Mouse (Mus musculus): ENCODE data around the gene Pak6. TPM values are rescaled to one million over a fixed set of nuclear protein-coding genes. Genes with fewer than 3 reads are reported as not detected.

Gene Pak6
- polyA plus RNA-seq, 1 experiment from 2014 or later = 8.3 TPM

GRCm38 (mm10) chr2:118706436-118706835 lies 43.3 kb downstream of the Pak6 start:
- Histone ChIP-seq H3K27ac (replicated peaks in 1 of 2; ENCODE audit: control insufficient read depth in 1 of 2, insufficient read depth in 1 of 2, low read depth in 2 of 2, low read length in 2 of 2) (peak overlapping the region; percentile 35 to 51; a peak in 3 of 4 replicates), H3K9ac (ENCODE audit: low read length) (peak overlapping the region; percentile 14; the same call in 1 of the 2 replicates), H3K36me3 (ENCODE audit: control insufficient read depth, insufficient read depth, low read length) (no peaks in the 10 kb centered on the region), H3K4me2 (ENCODE audit: low read length) (no peak overlapping the region), H3K4me3 (ENCODE audit: control insufficient read depth in 1 of 2, insufficient read depth in 1 of 2, low read depth in 1 of 2, low read length in 2 of 2) (no peak overlapping the region), H3K9me3 (ENCODE audit: control insufficient read depth, low read length) (no peaks in the 10 kb centered on the region), H3K27me3 (ENCODE audit: control insufficient read depth, insufficient read depth, low read length) (peaks cover 57% of the 10 kb centered on the region), H3K4me1 (ENCODE audit: control insufficient read depth in 2 of 2, insufficient read depth in 2 of 2, low read length in 2 of 2) (peaks cover 45 to 54% of the 10 kb centered on the region in 2 experiments)
- WGBS = 6% methylated on average over 6 of the region's 6 CpGs
- peak; percentile 40; the same call in 1 of the 2 replicates for ATAC-seq (ENCODE audit: insufficient number of reproducible peaks, insufficient read depth, low FRiP score, low read depth)

- Histone ChIP-seq H3K36me3 (ENCODE audit: control insufficient read depth, insufficient read depth, low read length) (no peaks in the 10 kb centered on the region), H3K4me1 (ENCODE audit: control insufficient read depth in 2 of 2, insufficient read depth in 2 of 2, low read length in 2 of 2) (peaks cover 36 to 48% of the 10 kb centered on the region in 2 experiments), H3K9ac (ENCODE audit: low read length) (no peak overlapping the region), H3K27me3 (ENCODE audit: control insufficient read depth, insufficient read depth, low read length) (peaks cover 49% of the 10 kb centered on the region), H3K4me2 (ENCODE audit: low read length) (no peak overlapping the region), H3K4me3 (ENCODE audit: control insufficient read depth in 1 of 2, insufficient read depth in 1 of 2, low read depth in 1 of 2, low read length in 2 of 2) (no peak overlapping the region), H3K9me3 (ENCODE audit: control insufficient read depth, low read length) (no peaks in the 10 kb centered on the region), H3K27ac (replicated peaks in 1 of 2; ENCODE audit: control insufficient read depth in 1 of 2, insufficient read depth in 1 of 2, low read depth in 2 of 2, low read length in 2 of 2) (no peak overlapping the region)
- no peak for ATAC-seq (ENCODE audit: insufficient number of reproducible peaks, insufficient read depth, low FRiP score, low read depth)
- WGBS = 73% methylated on average over 4 of the region's 4 CpGs
These were observed 45.4 kb downstream of the Pak6 start for GRCm38 (mm10) chr2:118708472-118708871.

GRCm38 (mm10) chr2:118709655-118710221 lies 46.6 kb downstream of the Pak6 start:
- 58% methylated on average over 4 of the region's 4 CpGs for WGBS
- Histone ChIP-seq H3K4me3 (ENCODE audit: control insufficient read depth in 1 of 2, insufficient read depth in 1 of 2, low read depth in 1 of 2, low read length in 2 of 2) (no peak overlapping the region), H3K9me3 (ENCODE audit: control insufficient read depth, low read length) (no peaks in the 10 kb centered on the region), H3K4me2 (ENCODE audit: low read length) (no peak overlapping the region), H3K4me1 (ENCODE audit: control insufficient read depth in 2 of 2, insufficient read depth in 2 of 2, low read length in 2 of 2) (peaks cover 29 to 39% of the 10 kb centered on the region in 2 experiments), H3K27ac (replicated peaks in 1 of 2; ENCODE audit: control insufficient read depth in 1 of 2, insufficient read depth in 1 of 2, low read depth in 2 of 2, low read length in 2 of 2) (no peak overlapping the region), H3K9ac (ENCODE audit: low read length) (no peak overlapping the region), H3K36me3 (ENCODE audit: control insufficient read depth, insufficient read depth, low read length) (no peaks in the 10 kb centered on the region), H3K27me3 (ENCODE audit: control insufficient read depth, insufficient read depth, low read length) (peaks cover 38% of the 10 kb centered on the region)
- no peak for ATAC-seq (ENCODE audit: insufficient number of reproducible peaks, insufficient read depth, low FRiP score, low read depth)

- H3K4me1 ChIP-seq (ENCODE audit: control insufficient read depth in 2 of 2, insufficient read depth in 2 of 2, low read length in 2 of 2) = peaks cover 37 to 48% of the 10 kb centered on the region in 2 experiments
- H3K27ac ChIP-seq (replicated peaks in 1 of 2; ENCODE audit: control insufficient read depth in 1 of 2, insufficient read depth in 1 of 2, low read depth in 2 of 2, low read length in 2 of 2) = no peak overlapping the region
- H3K36me3 ChIP-seq (ENCODE audit: control insufficient read depth, insufficient read depth, low read length) = no peaks in the 10 kb centered on the region
- H3K4me2 ChIP-seq (ENCODE audit: low read length) = peak overlapping the region; percentile 72
- ATAC-seq (ENCODE audit: insufficient number of reproducible peaks, insufficient read depth, low FRiP score, low read depth) = no peak
- 3% methylated on average over 36 of the region's 36 CpGs for WGBS
- H3K9ac ChIP-seq (ENCODE audit: low read length) = peak overlapping the region; percentile 54
- peaks cover 25% of the 10 kb centered on the region for H3K27me3 ChIP-seq (ENCODE audit: control insufficient read depth, insufficient read depth, low read length)
- H3K4me3 ChIP-seq (ENCODE audit: control insufficient read depth in 1 of 2, insufficient read depth in 1 of 2, low read depth in 1 of 2, low read length in 2 of 2) = peak overlapping the region; percentile 28 to 37
- no peaks in the 10 kb centered on the region for H3K9me3 ChIP-seq (ENCODE audit: control insufficient read depth, low read length)
These were observed 48.0 kb downstream of the Pak6 start for GRCm38 (mm10) chr2:118711038-118711494.

GRCm38 (mm10) chr2:118713631-118714030 lies 50.5 kb downstream of the Pak6 start:
- Histone ChIP-seq H3K4me2 (ENCODE audit: low read length) (no peak overlapping the region), H3K27ac (replicated peaks in 1 of 2; ENCODE audit: control insufficient read depth in 1 of 2, insufficient read depth in 1 of 2, low read depth in 2 of 2, low read length in 2 of 2) (no peak overlapping the region), H3K4me3 (ENCODE audit: control insufficient read depth in 1 of 2, insufficient read depth in 1 of 2, low read depth in 1 of 2, low read length in 2 of 2) (no peak overlapping the region), H3K9me3 (ENCODE audit: control insufficient read depth, low read length) (no peaks in the 10 kb centered on the region), H3K4me1 (ENCODE audit: control insufficient read depth in 2 of 2, insufficient read depth in 2 of 2, low read length in 2 of 2) (peaks cover 48 to 58% of the 10 kb centered on the region in 2 experiments), H3K9ac (ENCODE audit: low read length) (no peak overlapping the region), H3K27me3 (ENCODE audit: control insufficient read depth, insufficient read depth, low read length) (peaks cover 19% of the 10 kb centered on the region), H3K36me3 (ENCODE audit: control insufficient read depth, insufficient read depth, low read length) (no peaks in the 10 kb centered on the region)
- WGBS = 89% methylated on average over 6 of the region's 6 CpGs
- no peak for ATAC-seq (ENCODE audit: insufficient number of reproducible peaks, insufficient read depth, low FRiP score, low read depth)

GRCm38 (mm10) chr2:118714230-118714629 lies 51.1 kb downstream of the Pak6 start:
- Histone ChIP-seq H3K4me1 (ENCODE audit: control insufficient read depth in 2 of 2, insufficient read depth in 2 of 2, low read length in 2 of 2) (peaks cover 54 to 58% of the 10 kb centered on the region in 2 experiments), H3K4me2 (ENCODE audit: low read length) (no peak overlapping the region), H3K4me3 (ENCODE audit: control insufficient read depth in 1 of 2, insufficient read depth in 1 of 2, low read depth in 1 of 2, low read length in 2 of 2) (no peak overlapping the region), H3K27ac (replicated peaks in 1 of 2; ENCODE audit: control insufficient read depth in 1 of 2, insufficient read depth in 1 of 2, low read depth in 2 of 2, low read length in 2 of 2) (no peak overlapping the region), H3K36me3 (ENCODE audit: control insufficient read depth, insufficient read depth, low read length) (no peaks in the 10 kb centered on the region), H3K9ac (ENCODE audit: low read length) (no peak overlapping the region), H3K9me3 (ENCODE audit: control insufficient read depth, low read length) (no peaks in the 10 kb centered on the region), H3K27me3 (ENCODE audit: control insufficient read depth, insufficient read depth, low read length) (peaks cover 19% of the 10 kb centered on the region)
- ATAC-seq (ENCODE audit: insufficient number of reproducible peaks, insufficient read depth, low FRiP score, low read depth) = no peak
- 48% methylated on average over 4 of the region's 4 CpGs for whole genome bisulfite sequencing

- 15% methylated on average over 5 of the region's 5 CpGs for WGBS
- Histone ChIP-seq H3K9me3 (ENCODE audit: control insufficient read depth, low read length) (no peaks in the 10 kb centered on the region), H3K4me1 (ENCODE audit: control insufficient read depth in 2 of 2, insufficient read depth in 2 of 2, low read length in 2 of 2) (peaks cover 38% of the 10 kb centered on the region in 2 experiments), H3K4me3 (ENCODE audit: control insufficient read depth in 1 of 2, insufficient read depth in 1 of 2, low read depth in 1 of 2, low read length in 2 of 2) (no peak overlapping the region), H3K27ac (replicated peaks in 1 of 2; ENCODE audit: control insufficient read depth in 1 of 2, insufficient read depth in 1 of 2, low read depth in 2 of 2, low read length in 2 of 2) (peak overlapping the region; percentile 88 to 94), H3K4me2 (ENCODE audit: low read length) (peak overlapping the region; percentile 23; the same call in 1 of the 2 replicates), H3K9ac (ENCODE audit: low read length) (0 out of 2 replicates have a peak overlapping the region, but pooled peaks have one; percentile 45), H3K36me3 (ENCODE audit: control insufficient read depth, insufficient read depth, low read length) (no peaks in the 10 kb centered on the region), H3K27me3 (ENCODE audit: control insufficient read depth, insufficient read depth, low read length) (peaks cover 10% of the 10 kb centered on the region)
- ATAC-seq (ENCODE audit: insufficient number of reproducible peaks, insufficient read depth, low FRiP score, low read depth) = peak; percentile 90
These were observed 53.6 kb downstream of the Pak6 start for GRCm38 (mm10) chr2:118716677-118717076.

Data from heart, embryonic 14.5 days (tissue).